Mouse (Mus musculus): Measurements from ENCODE around the gene Colq. TPM values are rescaled to one million over a fixed set of nuclear protein-coding genes. Genes with fewer than 3 reads are reported as not detected.
"Not testable (repeated sequence)": the region's sequence is repeated elsewhere in the genome, so short reads cannot be mapped to it uniquely, and the experiment has no call there.

Gene Colq
- polyA plus RNA-seq, 1 experiment from 2014 or later: 0.70 TPM

DNA sequence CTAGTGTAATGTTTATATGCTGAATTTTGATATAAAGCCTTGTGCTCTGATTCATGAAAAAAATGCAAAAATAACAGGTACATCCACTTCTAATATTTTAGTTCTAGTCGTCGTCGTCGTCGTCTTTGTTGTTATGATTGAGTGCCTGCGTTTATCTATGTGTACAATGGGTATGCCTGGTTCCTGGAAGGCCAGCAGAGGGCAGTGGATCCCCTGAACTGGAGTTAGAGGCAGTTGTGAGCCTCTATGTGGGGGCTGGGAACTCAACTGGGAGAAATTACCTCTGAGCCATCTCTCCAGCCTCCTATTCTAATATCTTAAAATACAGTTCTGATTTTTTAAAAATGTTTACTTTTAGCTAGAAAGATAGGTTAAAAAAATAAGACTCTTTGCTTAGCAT lies 14.4 kb upstream of the Colq start:
- Histone ChIP-seq H3K4me3 (ENCODE audit: low read depth, low read length) (no peak overlapping the region), H3K9me3 (ENCODE audit: control insufficient read depth, low read length) (no peaks in the 10 kb centered on the region), H3K27me3 (replicated peaks; ENCODE audit: control insufficient read depth, insufficient read depth, low read length) (no peaks in the 10 kb centered on the region), H3K36me3 (ENCODE audit: control insufficient read depth, insufficient read depth, low read length) (no peaks in the 10 kb centered on the region), H3K9ac (ENCODE audit: low read depth, low read length) (no peak overlapping the region), H3K27ac (ENCODE audit: low read depth, low read length) (no peak overlapping the region), H3K4me2 (no peak overlapping the region), H3K4me1 (replicated peaks; ENCODE audit: control insufficient read depth, insufficient read depth, low read length) (peaks cover 5% of the 10 kb centered on the region)
- 51% methylated on average over 6 of the region's 6 CpGs for WGBS
- ATAC-seq (replicated peaks; ENCODE audit: low FRiP score) (no peak), DNase-seq (ENCODE audit: low spot score) (no peak)

DNA sequence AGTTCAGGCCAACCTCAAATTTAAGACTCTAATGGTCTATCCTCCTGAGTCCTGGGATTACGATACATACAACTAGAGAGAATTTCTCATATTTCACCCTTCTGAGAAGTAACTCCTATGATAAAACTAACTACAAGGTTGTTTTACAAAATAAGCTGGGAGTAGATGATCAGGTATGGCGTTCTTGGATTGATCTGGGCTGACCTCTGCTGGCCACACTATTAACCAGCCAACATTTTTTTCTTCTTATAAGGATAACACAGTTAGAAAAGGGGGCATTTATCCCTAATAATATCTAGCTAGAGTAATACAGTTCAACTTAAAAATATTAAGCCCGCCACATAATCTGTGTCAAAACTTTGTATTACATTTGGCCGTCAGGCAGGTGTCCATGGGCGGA lies 13.8 kb upstream of the Colq start:
- H3K27ac ChIP-seq (ENCODE audit: low read depth, low read length): no peak overlapping the region
- ATAC-seq (replicated peaks; ENCODE audit: low FRiP score) (no peak), DNase-seq (ENCODE audit: low spot score) (no peak)
- H3K9me3 ChIP-seq (ENCODE audit: control insufficient read depth, low read length): no peaks in the 10 kb centered on the region
- H3K9ac ChIP-seq (ENCODE audit: low read depth, low read length): no peak overlapping the region
- no peaks in the 10 kb centered on the region for H3K36me3 ChIP-seq (ENCODE audit: control insufficient read depth, insufficient read depth, low read length)
- H3K4me1 ChIP-seq (replicated peaks; ENCODE audit: control insufficient read depth, insufficient read depth, low read length): peaks cover 5% of the 10 kb centered on the region
- H3K4me3 ChIP-seq (ENCODE audit: low read depth, low read length): no peak overlapping the region
- no peaks in the 10 kb centered on the region for H3K27me3 ChIP-seq (replicated peaks; ENCODE audit: control insufficient read depth, insufficient read depth, low read length)
- 74% methylated on average over 5 of the region's 5 CpGs for WGBS
- no peak overlapping the region for H3K4me2 ChIP-seq

DNA sequence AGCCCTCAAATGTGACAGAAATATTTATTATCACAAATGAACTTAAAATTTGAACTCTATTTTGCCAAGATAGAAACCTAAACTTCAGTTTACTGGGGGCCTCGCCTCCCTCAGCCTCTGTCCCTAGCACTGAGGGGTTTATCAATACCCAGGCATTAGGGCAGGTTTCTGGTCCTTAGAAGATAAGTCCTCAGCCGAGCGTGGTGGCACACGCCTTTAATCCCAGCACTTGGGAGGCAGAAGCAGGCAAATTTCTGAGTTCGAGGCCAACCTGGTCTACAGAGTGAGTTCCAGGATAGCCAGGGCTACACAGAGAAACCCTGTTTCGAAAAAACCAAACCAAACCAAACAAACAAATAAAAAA lies 11.5 kb upstream of the Colq start:
- H3K4me1 ChIP-seq (replicated peaks; ENCODE audit: control insufficient read depth, insufficient read depth, low read length); H3K4me2 ChIP-seq; H3K27me3 ChIP-seq (replicated peaks; ENCODE audit: control insufficient read depth, insufficient read depth, low read length); H3K27ac ChIP-seq (ENCODE audit: low read depth, low read length); H3K9me3 ChIP-seq (ENCODE audit: control insufficient read depth, low read length); H3K4me3 ChIP-seq (ENCODE audit: low read depth, low read length); H3K36me3 ChIP-seq (ENCODE audit: control insufficient read depth, insufficient read depth, low read length); H3K9ac ChIP-seq (ENCODE audit: low read depth, low read length); DNase-seq (ENCODE audit: low spot score): not testable (repeated sequence)
- ATAC-seq (replicated peaks; ENCODE audit: low FRiP score): peak; percentile 94
- 55% methylated on average over 6 of the region's 6 CpGs for WGBS

DNA sequence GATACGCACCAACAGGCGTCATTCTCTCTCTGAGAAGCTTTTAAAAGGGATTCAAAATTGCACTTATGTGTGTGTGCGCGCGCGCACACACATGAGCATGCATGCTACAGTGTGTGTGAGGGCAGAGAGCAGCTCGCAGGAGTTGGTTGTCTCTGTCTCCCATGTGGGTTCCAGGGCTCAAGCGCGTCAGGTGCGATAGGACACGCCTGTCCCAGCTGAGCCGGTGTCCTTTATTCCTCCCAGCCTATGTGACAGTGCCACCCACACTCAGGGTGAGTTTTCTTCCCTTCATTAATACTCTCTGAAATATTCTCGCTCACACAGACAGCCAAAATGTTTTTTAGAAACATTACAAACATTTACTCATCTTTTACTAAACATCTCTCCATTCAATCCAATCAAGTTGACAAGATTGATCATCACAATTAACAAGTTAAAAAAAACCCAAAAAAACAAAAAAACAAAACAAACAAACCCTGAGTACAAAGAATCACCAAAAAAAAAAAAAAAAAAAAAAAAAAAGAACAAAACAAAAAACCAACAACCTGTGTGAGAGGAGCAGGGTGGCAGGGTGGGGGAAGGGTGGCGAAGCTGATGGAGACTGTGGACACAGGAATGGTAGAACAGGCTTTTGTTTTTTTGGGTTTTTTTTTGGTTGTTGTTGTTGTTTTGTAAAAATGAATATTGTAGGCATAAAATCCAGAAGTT lies 10.9 kb upstream of the Colq start:
- no peak for DNase-seq (ENCODE audit: low spot score)
- Histone ChIP-seq H3K9ac (ENCODE audit: low read depth, low read length) (no peak overlapping the region), H3K4me1 (replicated peaks; ENCODE audit: control insufficient read depth, insufficient read depth, low read length) (peaks cover 5% of the 10 kb centered on the region), H3K36me3 (ENCODE audit: control insufficient read depth, insufficient read depth, low read length) (no peaks in the 10 kb centered on the region), H3K4me3 (ENCODE audit: low read depth, low read length) (no peak overlapping the region), H3K9me3 (ENCODE audit: control insufficient read depth, low read length) (no peaks in the 10 kb centered on the region), H3K27ac (ENCODE audit: low read depth, low read length) (no peak overlapping the region; the same call in 1 of the 2 replicates), H3K4me2 (no peak overlapping the region), H3K27me3 (replicated peaks; ENCODE audit: control insufficient read depth, insufficient read depth, low read length) (no peaks in the 10 kb centered on the region)
- 89% methylated on average over 14 of the region's 14 CpGs for WGBS
- peak; percentile 55; the same call in 1 of the 2 replicates for ATAC-seq (replicated peaks; ENCODE audit: low FRiP score)

DNA sequence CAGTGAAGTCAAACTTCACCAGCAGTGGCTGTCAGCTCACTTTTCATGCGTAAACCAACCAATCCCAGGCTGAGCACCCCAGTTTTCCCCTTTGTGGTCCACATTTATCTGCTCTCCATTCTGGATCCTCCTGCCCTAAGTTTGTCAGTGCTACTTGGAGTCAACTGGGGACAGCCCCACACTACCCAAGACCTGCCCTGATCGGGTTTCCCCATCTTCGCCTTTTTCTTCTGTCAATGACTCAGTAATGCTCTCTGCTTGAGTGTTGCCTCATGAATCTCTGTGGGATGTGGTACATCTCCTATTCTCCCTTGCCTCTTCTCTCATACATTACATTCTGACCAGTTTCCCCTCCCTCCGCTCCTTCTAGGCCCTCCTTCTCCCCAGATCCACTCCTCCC lies 6.3 kb upstream of the Colq start:
- Histone ChIP-seq H3K9me3 (ENCODE audit: control insufficient read depth, low read length) (no peaks in the 10 kb centered on the region), H3K27ac (ENCODE audit: low read depth, low read length) (no peak overlapping the region), H3K4me3 (ENCODE audit: low read depth, low read length) (no peak overlapping the region), H3K9ac (ENCODE audit: low read depth, low read length) (no peak overlapping the region), H3K4me2 (no peak overlapping the region), H3K36me3 (ENCODE audit: control insufficient read depth, insufficient read depth, low read length) (no peaks in the 10 kb centered on the region), H3K27me3 (replicated peaks; ENCODE audit: control insufficient read depth, insufficient read depth, low read length) (no peaks in the 10 kb centered on the region), H3K4me1 (replicated peaks; ENCODE audit: control insufficient read depth, insufficient read depth, low read length) (peaks cover 5% of the 10 kb centered on the region)
- no peak for DNase-seq (ENCODE audit: low spot score)
- 90% methylated on average over 4 of the region's 4 CpGs for WGBS
- no peak for ATAC-seq (replicated peaks; ENCODE audit: low FRiP score)

DNA sequence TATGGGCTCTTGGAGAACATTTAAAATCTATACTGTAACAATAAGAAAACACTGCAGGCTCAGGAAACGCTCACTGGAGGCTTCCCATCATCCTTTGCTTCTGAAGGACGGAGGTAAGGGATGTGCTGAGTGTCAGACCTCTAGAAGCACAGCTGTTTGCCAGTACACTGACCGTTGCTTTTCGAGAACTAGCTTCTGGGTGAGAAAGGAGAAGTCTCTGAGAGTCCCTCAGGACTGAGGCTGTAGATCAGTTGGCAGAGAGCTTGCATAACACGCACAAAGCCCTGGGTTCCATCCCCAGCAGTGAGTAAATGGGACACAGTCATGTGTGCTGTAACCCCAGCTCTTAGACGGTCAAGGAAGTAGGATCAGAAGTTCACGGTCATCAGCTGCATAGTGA lies 5.3 kb upstream of the Colq start:
- Histone ChIP-seq H3K4me1 (replicated peaks; ENCODE audit: control insufficient read depth, insufficient read depth, low read length) (no peaks in the 10 kb centered on the region), H3K9ac (ENCODE audit: low read depth, low read length) (no peak overlapping the region), H3K36me3 (ENCODE audit: control insufficient read depth, insufficient read depth, low read length) (no peaks in the 10 kb centered on the region), H3K4me3 (ENCODE audit: low read depth, low read length) (no peak overlapping the region), H3K4me2 (no peak overlapping the region), H3K9me3 (ENCODE audit: control insufficient read depth, low read length) (no peaks in the 10 kb centered on the region), H3K27me3 (replicated peaks; ENCODE audit: control insufficient read depth, insufficient read depth, low read length) (no peaks in the 10 kb centered on the region), H3K27ac (ENCODE audit: low read depth, low read length) (no peak overlapping the region)
- DNase-seq (ENCODE audit: low spot score) (no peak), ATAC-seq (replicated peaks; ENCODE audit: low FRiP score) (no peak)
- WGBS: 58% methylated on average over 7 of the region's 7 CpGs

DNA sequence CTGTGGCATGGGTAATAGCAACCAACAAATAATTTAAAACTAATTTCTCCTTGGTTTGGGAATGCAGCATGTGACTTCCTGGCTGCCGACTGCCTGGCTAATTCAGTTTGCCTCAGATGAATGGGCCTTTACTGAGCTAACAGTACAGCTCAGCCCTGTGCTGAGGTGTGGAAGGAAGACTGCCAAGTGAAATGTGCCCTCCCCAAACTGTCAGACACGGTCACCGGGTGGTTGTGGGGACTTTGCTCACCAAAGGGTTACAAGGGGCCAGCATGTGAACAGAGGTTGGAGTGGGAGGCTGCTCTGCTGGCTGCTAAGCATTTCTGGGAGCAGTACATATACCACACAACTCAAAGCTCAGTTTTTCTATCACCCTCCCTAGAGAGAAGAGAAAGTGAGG lies 3.5 kb upstream of the Colq start:
- Histone ChIP-seq H3K27me3 (replicated peaks; ENCODE audit: control insufficient read depth, insufficient read depth, low read length) (no peaks in the 10 kb centered on the region), H3K36me3 (ENCODE audit: control insufficient read depth, insufficient read depth, low read length) (no peaks in the 10 kb centered on the region), H3K9me3 (ENCODE audit: control insufficient read depth, low read length) (no peaks in the 10 kb centered on the region), H3K4me2 (no peak overlapping the region), H3K4me1 (replicated peaks; ENCODE audit: control insufficient read depth, insufficient read depth, low read length) (no peaks in the 10 kb centered on the region), H3K4me3 (ENCODE audit: low read depth, low read length) (no peak overlapping the region), H3K9ac (ENCODE audit: low read depth, low read length) (no peak overlapping the region), H3K27ac (ENCODE audit: low read depth, low read length) (no peak overlapping the region)
- 80% methylated on average over 3 of the region's 3 CpGs for WGBS
- ATAC-seq (replicated peaks; ENCODE audit: low FRiP score) (no peak), DNase-seq (ENCODE audit: low spot score) (no peak)

DNA sequence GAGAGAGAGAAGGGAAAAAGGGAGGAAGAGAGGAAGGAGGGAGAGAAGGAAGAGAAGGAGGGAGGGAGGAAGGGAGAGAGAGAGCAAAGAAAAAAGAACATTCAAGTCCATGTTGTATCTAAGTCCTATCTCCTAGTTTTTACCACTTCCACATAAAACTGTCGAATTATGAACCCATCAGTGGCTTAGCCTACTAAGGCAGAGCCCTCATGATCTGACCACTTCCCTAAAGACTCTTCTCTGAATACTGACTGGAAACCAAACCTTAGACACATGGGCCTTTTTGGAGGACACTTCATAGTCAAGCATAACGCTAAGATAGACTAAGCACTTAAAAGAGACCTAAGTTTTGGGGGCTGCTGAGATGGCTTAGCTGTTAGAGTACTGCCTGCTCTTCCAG lies 1.9 kb upstream of the Colq start:
- Histone ChIP-seq H3K27me3 (replicated peaks; ENCODE audit: control insufficient read depth, insufficient read depth, low read length) (no peaks in the 10 kb centered on the region), H3K4me2 (no peak overlapping the region), H3K4me1 (replicated peaks; ENCODE audit: control insufficient read depth, insufficient read depth, low read length) (no peaks in the 10 kb centered on the region), H3K27ac (ENCODE audit: low read depth, low read length) (no peak overlapping the region), H3K36me3 (ENCODE audit: control insufficient read depth, insufficient read depth, low read length) (no peaks in the 10 kb centered on the region), H3K9me3 (ENCODE audit: control insufficient read depth, low read length) (no peaks in the 10 kb centered on the region), H3K4me3 (ENCODE audit: low read depth, low read length) (no peak overlapping the region), H3K9ac (ENCODE audit: low read depth, low read length) (no peak overlapping the region)
- no peak for ATAC-seq (replicated peaks; ENCODE audit: low FRiP score)
- 44% methylated on average over 2 of the region's 2 CpGs for WGBS
- no peak for DNase-seq (ENCODE audit: low spot score)

DNA sequence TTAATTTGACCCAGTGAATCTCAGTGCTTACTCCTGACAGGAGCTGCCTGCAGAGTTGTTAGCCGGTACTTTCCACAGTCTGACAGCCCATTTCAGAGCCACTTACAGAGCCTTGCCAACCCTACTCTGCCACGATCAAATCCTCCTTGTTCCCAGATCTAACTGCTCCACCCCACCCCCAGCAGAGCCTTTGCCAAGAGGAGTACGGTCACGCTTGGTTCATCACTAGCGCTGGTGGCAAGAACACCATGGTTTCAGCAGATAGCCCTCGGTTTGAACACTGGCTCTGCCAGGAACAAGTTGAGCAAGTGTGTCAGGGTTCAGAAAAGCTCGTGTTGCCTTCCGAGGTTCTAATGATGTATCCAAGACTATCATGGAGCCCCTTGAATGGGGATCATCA lies 4.7 kb downstream of the Colq start:
- no peak for ATAC-seq (replicated peaks; ENCODE audit: low FRiP score)
- Histone ChIP-seq H3K27ac (ENCODE audit: low read depth, low read length) (no peak overlapping the region), H3K4me1 (replicated peaks; ENCODE audit: control insufficient read depth, insufficient read depth, low read length) (no peaks in the 10 kb centered on the region), H3K4me3 (ENCODE audit: low read depth, low read length) (no peak overlapping the region), H3K9me3 (ENCODE audit: control insufficient read depth, low read length) (no peaks in the 10 kb centered on the region), H3K27me3 (replicated peaks; ENCODE audit: control insufficient read depth, insufficient read depth, low read length) (no peaks in the 10 kb centered on the region), H3K9ac (ENCODE audit: low read depth, low read length) (no peak overlapping the region), H3K4me2 (no peak overlapping the region), H3K36me3 (ENCODE audit: control insufficient read depth, insufficient read depth, low read length) (no peaks in the 10 kb centered on the region)
- WGBS: 82% methylated on average over 8 of the region's 8 CpGs
- no peak for DNase-seq (ENCODE audit: low spot score)

Measured in liver, embryonic 11.5 days (tissue).